Mouse (Mus musculus): ENCODE measurements around the gene Dtx1. TPM values are rescaled to one million over a fixed set of nuclear protein-coding genes. Genes with fewer than 3 reads are reported as not detected.
A peak's percentile ranks its signal among the peaks of the same experiment; 100 is the strongest.

The Dtx1 gene
- polyA plus RNA-seq (2012; rRNA removed), result 6.6 and 12.5 TPM in 2 replicates

DNA sequence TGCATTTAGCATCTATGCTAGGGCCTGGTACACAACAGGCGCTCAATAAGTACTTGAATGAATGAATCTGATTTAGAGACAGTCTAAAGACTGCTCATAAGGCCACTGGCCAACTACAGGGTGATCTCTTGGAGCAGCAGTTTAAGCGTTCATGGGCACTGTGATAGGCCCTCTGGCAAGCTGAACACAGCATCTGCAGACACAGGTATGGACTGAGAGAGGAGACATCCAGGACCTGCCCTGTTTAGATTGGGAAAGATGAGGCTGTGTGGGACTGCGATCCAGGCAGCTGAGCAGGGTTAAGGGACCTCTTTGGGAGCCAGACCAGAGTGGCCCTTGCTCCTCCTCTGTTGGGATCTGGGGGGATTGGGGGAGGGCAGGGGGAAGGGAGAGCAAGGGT lies at the start of gene Dtx1:
Dtx1 (minus strand) TSS at position 101 of the 400 bp plus-strand sequence.
- no peak for DNase-seq (ENCODE audit: low spot score)

- DNase-seq (ENCODE audit: low spot score), result no peak
Observed at GRCm38 (mm10) chr5:120754215-120754614, 42.5 kb upstream of the Dtx1 start.

GRCm38 (mm10) chr5:120752786-120753185 lies 41.1 kb upstream of the Dtx1 start:
- DNase-seq (ENCODE audit: low spot score), result no peak

- DNase-seq (ENCODE audit: low spot score), result no peak
Observed at GRCm38 (mm10) chr5:120751206-120751605, 39.5 kb upstream of the Dtx1 start.

GRCm38 (mm10) chr5:120749688-120750087 lies 38.0 kb upstream of the Dtx1 start, which contains the start of gene Oas2:
TSS of gene Oas2 (minus strand) at chr5:120749853.
- no peak for DNase-seq (ENCODE audit: low spot score)

- DNase-seq (ENCODE audit: low spot score), result no peak
Observed at GRCm38 (mm10) chr5:120746451-120746850, 34.7 kb upstream of the Dtx1 start.

DNA sequence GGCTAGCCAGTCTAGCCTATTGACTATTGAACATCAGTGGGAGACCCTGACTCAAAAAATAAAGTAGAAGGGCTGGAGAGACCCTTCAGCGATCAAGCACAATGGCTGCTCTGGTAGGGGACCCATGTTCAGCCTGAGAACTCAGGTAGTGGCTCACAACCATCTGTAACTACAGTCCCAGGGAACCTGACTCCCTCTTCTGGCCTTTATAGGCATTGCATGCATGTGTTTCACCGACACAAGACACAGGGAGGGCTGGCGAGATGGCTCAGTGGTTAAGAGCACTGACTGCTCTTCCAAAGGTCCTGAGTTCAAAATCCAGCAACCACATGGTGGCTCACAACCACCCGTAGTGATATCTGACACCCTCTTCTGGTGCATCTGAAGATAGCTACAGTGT lies 30.4 kb upstream of the Dtx1 start:
- DNase-seq (ENCODE audit: low spot score), result no peak

GRCm38 (mm10) chr5:120734380-120734990 lies 22.8 kb upstream of the Dtx1 start:
- DNase-seq (ENCODE audit: low spot score), result no peak

DNA sequence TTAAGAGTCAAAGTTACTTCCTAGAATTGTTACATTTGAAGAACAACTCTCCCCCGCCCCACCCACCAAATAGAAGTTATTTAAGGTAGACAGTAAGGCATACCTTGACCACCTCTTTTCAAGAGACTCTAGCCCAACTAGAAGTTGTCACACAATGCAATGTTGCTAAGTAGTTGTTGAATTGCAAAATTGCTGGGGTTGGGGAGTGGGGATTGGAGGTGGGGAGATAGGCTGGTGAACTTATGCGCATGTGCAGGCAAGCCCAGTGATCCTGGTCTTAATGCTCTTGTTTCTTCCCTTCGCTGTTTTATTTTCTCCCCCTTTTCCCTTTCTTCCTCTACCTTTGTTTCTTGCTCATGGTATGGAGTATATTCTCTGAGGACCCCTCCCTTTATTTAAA lies 22.0 kb upstream of the Dtx1 start:
- DNase-seq (ENCODE audit: low spot score), result no peak

DNA sequence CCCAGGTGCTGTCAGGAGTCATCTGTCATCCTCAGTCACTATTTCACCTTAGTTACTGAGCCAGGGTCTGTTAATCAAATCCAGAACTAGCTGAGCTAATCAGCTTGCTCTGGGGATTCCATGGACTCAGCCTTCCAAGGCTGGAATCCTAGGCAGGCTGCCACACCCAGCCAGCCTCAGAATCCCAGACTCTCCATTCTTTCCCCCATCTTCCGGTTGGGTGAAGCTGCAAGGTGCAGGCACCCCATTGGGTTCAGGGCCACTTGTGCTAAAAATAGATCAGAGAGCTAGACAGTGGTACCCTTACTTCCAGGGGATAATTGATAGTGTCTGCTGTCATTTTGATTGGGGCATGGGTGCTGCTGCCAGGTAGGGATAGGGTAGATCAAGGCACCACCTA lies 21.0 kb upstream of the Dtx1 start:
- no peak for DNase-seq (ENCODE audit: low spot score)

GRCm38 (mm10) chr5:120729319-120729718 lies 17.6 kb upstream of the Dtx1 start:
- DNase-seq (ENCODE audit: low spot score), result no peak

- DNase-seq (ENCODE audit: low spot score), result no peak
Observed at GRCm38 (mm10) chr5:120725811-120726455, 14.2 kb upstream of the Dtx1 start.

GRCm38 (mm10) chr5:120721005-120721404 lies 9.3 kb upstream of the Dtx1 start:
- no peak for DNase-seq (ENCODE audit: low spot score)

GRCm38 (mm10) chr5:120718600-120719378 lies 7.1 kb upstream of the Dtx1 start:
- DNase-seq (ENCODE audit: low spot score), result no peak

- DNase-seq (ENCODE audit: low spot score), result no peak
Observed at GRCm38 (mm10) chr5:120717136-120717535, 5.4 kb upstream of the Dtx1 start.

GRCm38 (mm10) chr5:120714314-120714713 lies 2.6 kb upstream of the Dtx1 start:
- DNase-seq (ENCODE audit: low spot score), result peak; percentile 45

GRCm38 (mm10) chr5:120712721-120713120 lies 994 bp upstream of the Dtx1 start:
- DNase-seq (ENCODE audit: low spot score), result no peak

DNA sequence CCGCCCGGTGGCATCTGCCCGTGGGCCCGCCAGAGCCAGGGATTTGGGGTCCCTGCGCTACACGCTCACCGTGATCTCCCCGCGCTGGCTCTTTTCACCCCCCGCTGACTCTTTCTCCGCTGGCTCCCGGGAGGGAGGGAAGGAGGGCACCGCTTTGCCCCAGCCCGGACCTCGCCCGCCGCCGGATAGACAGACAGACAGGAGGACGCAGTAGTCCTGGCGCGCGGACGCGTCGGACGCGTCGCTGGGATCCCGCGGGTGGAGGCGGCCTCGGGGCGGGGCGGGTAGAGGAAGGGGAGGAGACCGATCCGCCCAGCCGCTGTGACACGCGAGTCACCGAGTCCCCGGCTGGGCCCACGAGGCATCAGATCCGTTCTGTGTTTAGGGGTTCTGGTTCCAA lies 311 bp downstream of the Dtx1 start:
- no peak for DNase-seq (ENCODE audit: low spot score)

DNA sequence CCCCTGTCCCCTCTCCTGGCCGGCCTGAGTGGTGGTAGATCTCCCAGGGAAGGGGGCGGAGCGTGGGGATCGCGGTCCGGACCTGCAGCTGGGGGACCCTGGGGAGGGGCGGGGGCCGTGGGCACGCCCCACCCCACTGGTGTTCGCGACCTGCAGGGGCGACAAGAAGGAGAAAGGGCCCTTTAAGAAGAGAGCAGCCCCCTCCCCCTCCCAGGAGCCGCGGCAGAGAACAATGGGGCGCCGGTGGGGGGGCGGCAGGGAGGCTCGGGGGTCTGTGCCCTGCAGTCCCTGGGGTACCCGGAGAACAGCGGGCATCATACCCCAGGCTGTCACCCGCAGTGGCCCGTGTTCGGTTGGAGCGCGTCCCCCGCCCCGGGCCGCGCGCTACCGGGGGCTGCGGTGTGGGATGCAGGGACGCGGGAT lies 890 bp downstream of the Dtx1 start:
- DNase-seq (ENCODE audit: low spot score), result no peak

DNA sequence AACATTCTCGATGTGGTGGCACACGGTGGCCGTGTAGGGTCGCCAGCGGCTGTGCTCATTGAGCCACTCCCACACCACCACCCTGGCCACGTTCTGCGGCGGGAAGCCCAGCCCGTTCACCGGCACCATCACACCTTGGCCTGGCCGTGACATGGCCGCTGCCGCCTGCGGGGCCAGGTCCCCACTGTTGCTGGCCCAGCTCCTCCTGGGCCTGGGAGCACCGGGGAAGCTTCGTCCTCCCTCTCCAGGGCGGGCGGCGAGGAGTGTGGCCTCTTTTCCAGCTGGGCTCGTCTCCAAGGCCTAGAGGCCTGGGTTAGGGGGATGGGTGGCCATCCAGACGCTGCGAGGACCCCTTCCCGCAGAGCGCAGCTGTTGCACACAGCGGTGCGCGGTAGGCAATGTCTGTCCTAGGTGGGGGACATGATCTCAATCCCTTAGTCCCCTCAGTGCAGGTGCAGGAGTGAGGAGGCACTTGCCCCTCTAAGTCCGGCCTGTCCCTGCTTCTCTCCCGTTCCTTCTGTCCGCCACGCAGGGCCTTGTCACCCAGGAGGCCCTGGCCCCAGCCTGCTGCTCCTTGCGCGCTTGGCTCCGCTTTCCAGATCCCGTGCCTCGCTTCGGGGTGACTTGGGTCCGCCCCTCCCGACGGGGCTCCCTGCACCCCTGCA lies 1.4 kb downstream of the Dtx1 start:
- no peak for DNase-seq (ENCODE audit: low spot score)

DNA sequence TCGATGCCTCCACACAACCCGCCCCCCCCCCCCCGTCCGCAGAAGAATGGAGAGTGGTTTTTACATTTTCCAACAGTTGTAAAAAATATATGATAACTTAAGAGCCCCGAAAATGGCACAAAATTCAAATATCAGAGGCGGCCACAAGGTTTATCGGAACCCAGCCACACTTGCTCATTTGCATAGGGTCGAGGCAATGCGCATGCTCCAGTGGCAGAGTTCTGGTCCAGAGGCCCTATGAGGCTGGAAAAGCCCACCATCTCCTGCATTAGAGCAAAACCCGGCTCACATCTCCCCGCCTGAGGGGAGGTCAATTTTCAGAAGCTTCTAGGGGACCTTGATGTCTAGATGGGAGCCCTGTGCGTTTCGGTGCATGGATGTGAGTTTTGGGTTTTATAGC lies 4.8 kb downstream of the Dtx1 start:
- DNase-seq (ENCODE audit: low spot score), result no peak

DNA sequence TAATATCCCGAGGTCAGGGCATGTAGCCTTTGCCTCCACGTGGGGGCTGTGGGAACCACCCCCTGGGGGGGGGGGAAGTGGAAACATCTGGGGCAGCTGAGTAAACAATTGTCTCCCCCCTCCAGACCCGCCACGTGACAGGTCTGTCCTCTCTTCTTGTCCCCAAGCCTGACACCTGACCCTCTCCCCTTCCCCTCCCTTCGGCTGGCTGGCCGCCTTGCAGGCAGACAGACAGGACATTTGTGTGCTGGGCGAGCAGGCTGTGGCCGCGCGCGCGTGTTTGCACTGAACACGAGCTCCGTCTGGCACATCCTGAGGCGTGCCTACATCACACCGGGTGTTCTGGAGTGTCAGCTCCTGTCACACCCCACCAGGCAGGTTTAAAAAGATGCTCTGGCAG lies 5.2 kb downstream of the Dtx1 start:
- DNase-seq (ENCODE audit: low spot score), result no peak

All from urinary bladder, adult 2 months (tissue).